Mouse (Mus musculus) thymus, adult 2 months (tissue): Measurements from ENCODE around the gene Cfd.

ENCODE experiments used
- CTCF ChIP-seq: fragments of 200-500 bp; IDR thresholded peaks from 2 replicates; pipeline ENCODE4 v1.5.1; 2012; ENCODE audit warnings: mild to moderate bottlenecking, control low read depth, low read length, moderate library complexity, borderline replicate concordance; ENCODE audit not compliant: control insufficient read depth, poor library complexity, insufficient read depth; ENCODE audit errors: extremely low read depth
- POLR2A ChIP-seq: fragments of 200-500 bp; IDR thresholded peaks from 2 replicates; pipeline ENCODE4 v1.6.1; 2012; ENCODE audit warnings: mild to moderate bottlenecking, low read length, control low read depth, moderate library complexity; ENCODE audit not compliant: control insufficient read depth, poor library complexity, insufficient read depth; ENCODE audit errors: extremely low read depth

- TF ChIP-seq CTCF (no peak), POLR2A (no peak)
Measured at GRCm38 (mm10) chr10:79928907-79929701, 38.5 kb downstream of the Cfd start.
